Mouse (Mus musculus): ENCODE data around the gene Mrap. TPM values are rescaled to one million over a fixed set of nuclear protein-coding genes. Genes with fewer than 3 reads are reported as not detected.

Mrap gene
- total RNA-seq, 1 experiment: not detected

DNA sequence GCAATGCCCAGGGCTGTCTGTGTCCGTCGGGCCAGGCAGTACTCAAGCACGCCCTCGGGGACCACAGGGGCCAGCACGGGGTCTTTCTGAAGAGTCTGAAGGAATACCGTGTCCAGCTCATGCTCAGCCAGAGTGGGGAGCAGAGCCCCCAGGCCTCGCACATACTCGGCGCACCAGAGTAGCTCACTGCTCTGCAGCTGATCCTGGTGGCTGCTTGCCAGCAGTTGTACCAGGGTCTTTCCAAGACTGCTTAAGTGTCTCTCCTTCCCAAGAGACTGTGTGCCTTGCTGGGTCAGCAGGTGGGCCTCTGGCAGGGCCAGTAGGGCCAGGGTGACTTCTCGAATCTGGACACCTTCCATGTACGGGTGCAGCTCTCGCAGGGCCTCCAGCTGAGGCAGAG lies 36.2 kb downstream of the Mrap start:
- Histone ChIP-seq H3K9me3 (ENCODE audit: control insufficient read depth, insufficient read depth, low read depth, low read length) (no peaks in the 10 kb centered on the region), H3K36me3 (ENCODE audit: control insufficient read depth, insufficient read depth, low read length, poor library complexity, severe bottlenecking) (peaks cover 82% of the 10 kb centered on the region), H3K27ac (ENCODE audit: insufficient read depth, low read depth, low read length, poor library complexity, severe bottlenecking) (no peak overlapping the region), H3K9ac (ENCODE audit: insufficient read depth, low read depth, low read length, poor library complexity, severe bottlenecking) (no peak overlapping the region), H3K4me3 (ENCODE audit: insufficient read depth in 1 of 2, low read depth in 1 of 2, low read length in 2 of 2, poor library complexity in 1 of 2, severe bottlenecking in 1 of 2) (no peak overlapping the region), H3K4me1 (ENCODE audit: control insufficient read depth in 2 of 2, insufficient read depth in 2 of 2, low read length in 2 of 2, poor library complexity in 1 of 2) (peaks cover 0 to 3% of the 10 kb centered on the region in 2 experiments; a peak in 1 of 4 replicates)
- no peak for DNase-seq (ENCODE audit: low read depth, low spot score)
- in situ Hi-C loops (cut with MboI; ENCODE audit: low sequenced_read_pairs in 2 of 2, unreplicated experiment in 2 of 2): no loop called here
- TF ChIP-seq HCFC1 (IDR thresholded peaks at IDR 0.05; ENCODE audit: borderline replicate concordance, insufficient read depth, low read length) (no peak), ZNF384 (IDR thresholded peaks at IDR 0.05; ENCODE audit: low read depth, low read length) (no peak), MAFK (IDR thresholded peaks at IDR 0.05; ENCODE audit: insufficient read depth, low read depth, low read length) (no peak)

DNA sequence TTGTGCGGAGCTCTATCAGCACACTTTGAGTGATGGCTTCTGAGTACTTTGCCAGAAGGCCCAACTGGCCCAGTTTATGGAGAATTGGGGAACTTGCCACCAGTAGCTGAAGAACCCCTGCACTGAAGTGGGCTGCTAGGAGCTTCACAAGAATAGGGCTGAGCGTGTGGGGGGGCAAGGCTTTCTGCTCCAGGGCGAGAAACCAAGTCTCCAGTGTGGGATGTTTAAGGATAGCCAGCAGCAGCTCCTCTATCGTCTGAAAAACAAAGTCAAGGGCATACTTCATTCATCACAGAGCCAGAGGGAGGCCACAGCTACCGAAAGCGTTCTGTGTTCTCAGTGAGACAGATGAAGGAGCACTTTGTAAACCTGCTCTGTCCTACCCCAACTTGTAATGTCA lies 36.6 kb downstream of the Mrap start:
- H3K36me3 ChIP-seq (ENCODE audit: control insufficient read depth, insufficient read depth, low read length, poor library complexity, severe bottlenecking): peaks cover 82% of the 10 kb centered on the region
- no peak for TF ChIP-seq ZC3H11A (IDR thresholded peaks at IDR 0.05; ENCODE audit: borderline replicate concordance, low read depth, low read length)
- no peak for TF ChIP-seq ZNF384 (IDR thresholded peaks at IDR 0.05; ENCODE audit: low read depth, low read length)
- no peak for TF ChIP-seq HCFC1 (IDR thresholded peaks at IDR 0.05; ENCODE audit: borderline replicate concordance, insufficient read depth, low read length)
- TF ChIP-seq CHD2 (IDR thresholded peaks at IDR 0.05; ENCODE audit: low read depth, low read length): no peak
- TF ChIP-seq MAFK (IDR thresholded peaks at IDR 0.05; ENCODE audit: insufficient read depth, low read depth, low read length): no peak

DNA sequence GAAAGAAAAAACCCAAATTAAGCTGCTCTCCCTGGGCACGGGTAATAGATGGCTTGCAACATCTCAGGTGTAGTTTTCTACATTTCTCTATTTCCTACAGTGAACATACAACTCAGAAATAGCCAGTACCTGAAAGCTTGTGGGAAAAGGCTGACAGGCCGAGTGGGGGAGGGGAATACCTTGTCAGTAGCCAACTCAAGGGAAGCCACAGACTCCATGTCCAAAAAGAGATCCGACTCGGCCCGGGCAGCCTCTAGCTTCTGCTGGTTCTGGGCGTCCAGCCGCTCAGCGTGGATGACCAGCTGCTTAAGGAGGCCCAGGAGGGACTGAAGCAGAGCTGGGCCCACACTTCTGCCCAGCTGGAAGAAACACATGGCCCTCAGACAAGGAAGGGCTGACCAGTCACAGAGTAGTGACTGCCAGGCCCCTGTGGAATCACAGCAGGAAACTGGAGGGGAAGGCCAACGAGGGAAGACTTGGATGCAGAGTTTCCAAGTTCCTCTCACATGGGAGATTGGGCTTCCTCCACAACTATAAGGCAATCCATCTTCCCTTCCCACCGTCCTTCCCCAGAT lies 38.0 kb downstream of the Mrap start:
- Histone ChIP-seq H3K9me3 (ENCODE audit: control insufficient read depth, insufficient read depth, low read depth, low read length) (no peaks in the 10 kb centered on the region), H3K27ac (ENCODE audit: insufficient read depth, low read depth, low read length, poor library complexity, severe bottlenecking) (no peak overlapping the region), H3K9ac (ENCODE audit: insufficient read depth, low read depth, low read length, poor library complexity, severe bottlenecking) (no peak overlapping the region; the same call in 1 of the 2 replicates), H3K36me3 (ENCODE audit: control insufficient read depth, insufficient read depth, low read length, poor library complexity, severe bottlenecking) (peaks cover 87% of the 10 kb centered on the region), H3K4me3 (ENCODE audit: insufficient read depth in 1 of 2, low read depth in 1 of 2, low read length in 2 of 2, poor library complexity in 1 of 2, severe bottlenecking in 1 of 2) (no peak overlapping the region), H3K4me1 (ENCODE audit: control insufficient read depth in 2 of 2, insufficient read depth in 2 of 2, low read length in 2 of 2, poor library complexity in 1 of 2) (peaks cover 0 to 3% of the 10 kb centered on the region in 2 experiments; a peak in 1 of 4 replicates)
- no peak for TF ChIP-seq HCFC1 (IDR thresholded peaks at IDR 0.05; ENCODE audit: borderline replicate concordance, insufficient read depth, low read length)
- no peak for TF ChIP-seq ZC3H11A (IDR thresholded peaks at IDR 0.05; ENCODE audit: borderline replicate concordance, low read depth, low read length)
- no peak for TF ChIP-seq CHD2 (IDR thresholded peaks at IDR 0.05; ENCODE audit: low read depth, low read length)
- no peak for TF ChIP-seq ZNF384 (IDR thresholded peaks at IDR 0.05; ENCODE audit: low read depth, low read length)
- TF ChIP-seq MAFK (IDR thresholded peaks at IDR 0.05; ENCODE audit: insufficient read depth, low read depth, low read length): no peak
- in situ Hi-C loops (cut with MboI; ENCODE audit: low sequenced_read_pairs in 2 of 2, unreplicated experiment in 2 of 2): no loop called here
- DNase-seq (ENCODE audit: low read depth, low spot score): no peak

More for the DNA sequence above, 36.6 kb downstream of the Mrap start:
- H3K4me3 ChIP-seq (ENCODE audit: insufficient read depth in 1 of 2, low read depth in 1 of 2, low read length in 2 of 2, poor library complexity in 1 of 2, severe bottlenecking in 1 of 2): no peak overlapping the region
- H3K9ac ChIP-seq (ENCODE audit: insufficient read depth, low read depth, low read length, poor library complexity, severe bottlenecking): no peak overlapping the region
- no peak overlapping the region for H3K27ac ChIP-seq (ENCODE audit: insufficient read depth, low read depth, low read length, poor library complexity, severe bottlenecking)
- H3K9me3 ChIP-seq (ENCODE audit: control insufficient read depth, insufficient read depth, low read depth, low read length): no peaks in the 10 kb centered on the region
- H3K4me1 ChIP-seq (ENCODE audit: control insufficient read depth in 2 of 2, insufficient read depth in 2 of 2, low read length in 2 of 2, poor library complexity in 1 of 2): peaks cover 0 to 3% of the 10 kb centered on the region in 2 experiments; a peak in 1 of 4 replicates
- in situ Hi-C loops (cut with MboI; ENCODE audit: low sequenced_read_pairs in 2 of 2, unreplicated experiment in 2 of 2): no loop called here
- DNase-seq (ENCODE audit: low read depth, low spot score): no peak

DNA sequence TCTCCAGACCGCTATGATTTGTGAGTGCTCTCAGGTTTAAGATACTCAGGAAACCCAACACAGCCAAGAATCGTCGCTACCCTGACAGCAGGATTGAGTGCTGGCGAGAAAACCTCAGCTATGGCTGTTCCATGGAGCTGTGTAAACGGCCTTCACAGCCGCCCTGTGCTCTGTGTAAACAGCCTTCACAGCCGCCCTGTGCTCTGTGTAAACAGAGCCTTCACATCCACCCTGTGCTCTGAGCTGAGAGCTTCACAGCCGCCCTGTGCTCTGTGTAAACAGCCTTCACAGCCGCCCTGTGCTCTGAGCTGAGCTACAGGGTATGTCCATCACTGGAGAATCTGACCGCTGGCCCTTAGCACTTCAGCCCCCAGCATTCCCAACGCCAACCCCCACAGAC lies 41.8 kb downstream of the Mrap start:
- Histone ChIP-seq H3K27ac (ENCODE audit: insufficient read depth, low read depth, low read length, poor library complexity, severe bottlenecking) (no peak overlapping the region), H3K4me1 (ENCODE audit: control insufficient read depth in 2 of 2, insufficient read depth in 2 of 2, low read length in 2 of 2, poor library complexity in 1 of 2) (peaks cover 0 to 3% of the 10 kb centered on the region in 2 experiments; a peak in 1 of 4 replicates), H3K9ac (ENCODE audit: insufficient read depth, low read depth, low read length, poor library complexity, severe bottlenecking) (no peak overlapping the region), H3K36me3 (ENCODE audit: control insufficient read depth, insufficient read depth, low read length, poor library complexity, severe bottlenecking) (peaks cover 74% of the 10 kb centered on the region), H3K4me3 (ENCODE audit: insufficient read depth in 1 of 2, low read depth in 1 of 2, low read length in 2 of 2, poor library complexity in 1 of 2, severe bottlenecking in 1 of 2) (no peak overlapping the region), H3K9me3 (ENCODE audit: control insufficient read depth, insufficient read depth, low read depth, low read length) (no peaks in the 10 kb centered on the region)
- TF ChIP-seq ZNF384 (IDR thresholded peaks at IDR 0.05; ENCODE audit: low read depth, low read length) (no peak), MAFK (IDR thresholded peaks at IDR 0.05; ENCODE audit: insufficient read depth, low read depth, low read length) (no peak), ZC3H11A (IDR thresholded peaks at IDR 0.05; ENCODE audit: borderline replicate concordance, low read depth, low read length) (no peak), HCFC1 (IDR thresholded peaks at IDR 0.05; ENCODE audit: borderline replicate concordance, insufficient read depth, low read length) (no peak), CHD2 (IDR thresholded peaks at IDR 0.05; ENCODE audit: low read depth, low read length) (no peak)
- DNase-seq (ENCODE audit: low read depth, low spot score): no peak
- in situ Hi-C loops (cut with MboI; ENCODE audit: low sequenced_read_pairs in 2 of 2, unreplicated experiment in 2 of 2): no loop called here
